Mouse (Mus musculus) large intestine, adult 2 months (tissue): ENCODE results near the gene Cd247. TPM values are rescaled to one million over a fixed set of nuclear protein-coding genes. Genes with fewer than 3 reads are reported as not detected.

Experiments used
- DNase-seq: peaks from one replicate; pipeline ENCODE4 v3.0.0-alpha.2; 2012; ENCODE audit warnings: low read depth, low spot score
- WGBS: fragments of 180-500 bp; shearing (Covaris S2); methylation state at CpG from one replicate; pipeline ENCODE4 v1.1.7; 2018; 5-methylcytosine and 5-hydroxymethylcytosine counted together
- polyA plus RNA-seq: library from polyadenylated mRNA; depleted of rRNA; stranded (reverse); fragments of >200 nt; gene quantifications from 2 replicates; pipeline ENCODE4 v1.2.3, GENCODE M21; 2012

Cd247 gene
- polyA plus RNA-seq, 1 experiment = 5.2 TPM

DNA sequence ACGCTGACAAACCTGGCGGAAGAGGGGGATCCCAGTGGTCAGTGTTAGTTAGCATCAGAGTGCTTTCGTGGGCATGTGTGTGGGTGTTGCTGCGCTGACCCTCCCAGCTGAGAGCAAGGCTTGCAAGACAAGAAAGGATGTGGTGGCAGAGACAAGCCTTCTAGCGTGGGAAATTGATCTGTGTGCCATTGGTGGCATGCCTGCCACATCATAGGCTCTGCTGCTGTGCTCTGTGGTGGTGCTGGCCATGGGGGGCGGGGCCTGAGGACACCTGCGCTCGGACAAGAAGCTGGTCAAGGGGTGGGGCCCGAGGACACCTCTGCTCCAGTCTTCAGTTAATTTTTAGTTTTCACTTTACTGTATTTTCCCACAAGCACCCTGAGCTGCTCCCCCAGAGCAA, 27.9 kb downstream of the Cd247 start:
- DNase-seq = no peak
- WGBS = 70% methylated on average over 9 of the region's 9 CpGs

DNA sequence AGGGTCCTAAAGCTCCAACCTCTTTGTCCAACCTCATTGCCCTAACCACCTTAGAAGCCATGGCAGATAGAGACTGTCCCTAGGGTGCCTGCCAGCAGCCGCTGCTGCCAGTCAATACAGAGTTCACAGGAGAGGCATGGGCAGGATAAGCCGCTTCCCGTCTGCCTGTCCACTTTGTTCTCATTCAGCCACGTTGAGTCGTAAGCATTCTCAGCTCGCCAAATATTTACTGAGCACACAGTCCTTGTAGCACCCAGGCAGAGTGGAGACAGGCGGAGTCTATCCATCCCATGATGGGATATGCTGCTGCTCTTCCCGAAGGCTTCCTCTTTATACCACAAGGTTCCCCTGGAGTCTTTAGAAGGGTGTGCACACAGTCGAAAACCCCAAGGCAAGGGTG, 28.8 kb downstream of the Cd247 start:
- WGBS = 20% methylated on average over 9 of the region's 9 CpGs
- DNase-seq = no peak

GRCm38 (mm10) chr1:165818145-165818860, 29.8 kb downstream of the Cd247 start:
- WGBS = 77% methylated on average over 8 of the region's 8 CpGs
- no peak for DNase-seq

DNA sequence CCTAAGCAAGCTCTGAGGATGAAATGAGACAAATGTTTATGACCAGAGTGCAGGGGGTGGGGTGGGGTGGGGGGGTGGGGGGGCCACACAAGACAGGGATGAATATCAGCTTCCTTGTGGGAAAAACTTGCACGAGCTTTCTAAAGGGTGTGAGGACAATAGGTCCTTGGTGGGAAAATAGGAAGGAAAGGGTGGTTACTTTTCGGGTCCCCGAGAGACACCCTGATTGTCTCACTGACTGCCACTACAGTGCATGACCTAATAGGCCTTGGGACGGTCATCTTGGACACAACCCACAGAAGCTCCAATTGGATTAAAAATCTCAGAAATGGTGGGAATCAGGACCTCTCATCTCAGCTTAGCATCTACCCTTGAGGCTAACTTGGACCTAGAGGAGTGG, 30.7 kb downstream of the Cd247 start:
- WGBS = 79% methylated on average over 4 of the region's 4 CpGs
- DNase-seq = no peak

DNA sequence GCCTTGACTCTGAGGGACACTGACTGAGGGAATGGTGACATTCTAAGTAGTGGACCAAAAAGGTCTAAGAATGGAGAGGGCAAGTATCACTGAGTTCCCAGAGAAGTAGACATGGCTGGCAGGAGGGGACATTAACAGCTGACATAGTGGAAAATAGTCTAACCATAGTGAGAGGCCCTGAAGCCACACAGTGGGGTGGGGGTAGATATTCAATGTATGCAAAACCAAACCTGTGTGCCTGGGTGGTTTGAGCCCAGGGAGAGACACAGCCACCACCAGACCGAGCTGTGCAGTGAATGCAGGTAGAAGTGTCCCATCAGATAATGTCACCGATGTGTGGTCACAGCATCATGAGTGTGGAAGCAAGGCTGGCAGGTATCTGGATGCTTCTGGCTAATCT, 33.5 kb downstream of the Cd247 start:
- no peak for DNase-seq
- WGBS = 85% methylated on average over 2 of the region's 2 CpGs

DNA sequence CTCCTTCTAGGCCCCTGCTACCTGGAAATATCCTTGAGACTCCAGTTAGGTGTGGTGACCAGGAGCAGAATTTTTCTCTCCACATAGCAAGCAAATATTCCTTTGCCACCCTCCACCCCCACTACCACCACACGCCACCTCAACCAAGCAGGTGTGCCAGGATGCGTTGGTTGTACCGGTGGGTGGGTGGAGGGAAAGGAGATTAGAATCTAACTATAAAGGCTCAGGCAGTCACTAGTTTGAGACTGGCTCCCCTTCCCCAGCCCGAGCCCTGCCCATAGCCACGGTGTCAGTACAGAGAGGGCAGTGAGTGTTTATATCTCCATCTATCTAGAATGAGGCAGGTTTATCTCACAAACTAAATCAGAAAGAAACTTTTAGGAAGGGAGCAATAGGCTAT, 39.7 kb downstream of the Cd247 start:
- 88% methylated on average over 5 of the region's 5 CpGs for WGBS
- DNase-seq = no peak

DNA sequence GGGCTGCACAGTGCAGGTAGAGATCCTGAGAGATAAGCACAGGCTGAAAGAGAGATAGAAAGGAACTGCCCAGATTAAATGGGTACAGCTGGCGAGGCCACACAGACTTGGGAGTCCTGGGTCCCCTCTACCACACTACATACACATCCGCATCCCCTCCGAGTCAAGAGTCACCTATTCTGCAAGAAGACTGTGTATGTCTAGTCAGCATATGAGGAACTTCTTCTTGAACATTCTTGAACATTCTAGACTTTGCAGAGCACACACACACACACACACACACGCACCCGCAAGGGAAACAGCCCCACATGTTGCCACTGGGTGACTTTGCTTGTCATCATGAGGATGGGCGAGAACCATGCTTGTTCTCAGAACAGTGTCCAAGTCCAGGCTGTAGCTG, 40.1 kb downstream of the Cd247 start:
- WGBS = 81% methylated on average over 6 of the region's 6 CpGs
- DNase-seq = no peak

DNA sequence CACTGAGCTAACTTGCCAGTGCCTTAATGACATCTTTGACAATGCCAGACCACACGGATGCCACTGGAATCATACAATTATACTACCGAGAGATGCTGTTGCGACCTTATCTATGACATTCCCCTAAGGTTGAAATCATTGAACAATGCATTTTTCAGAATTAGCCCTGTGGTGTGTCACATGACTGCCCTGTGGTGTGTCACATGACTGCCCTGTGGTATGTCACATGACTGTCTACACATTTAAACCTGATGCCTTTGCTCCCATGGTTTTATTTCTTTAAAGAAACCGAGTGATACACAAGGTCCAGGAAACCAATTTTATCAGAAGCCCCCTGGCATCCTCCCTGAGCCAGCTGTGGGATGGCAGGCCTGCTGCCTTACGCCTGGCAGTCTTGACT, 41.4 kb downstream of the Cd247 start:
- DNase-seq = no peak
- WGBS = 87% methylated on average over 5 of the region's 5 CpGs

DNA sequence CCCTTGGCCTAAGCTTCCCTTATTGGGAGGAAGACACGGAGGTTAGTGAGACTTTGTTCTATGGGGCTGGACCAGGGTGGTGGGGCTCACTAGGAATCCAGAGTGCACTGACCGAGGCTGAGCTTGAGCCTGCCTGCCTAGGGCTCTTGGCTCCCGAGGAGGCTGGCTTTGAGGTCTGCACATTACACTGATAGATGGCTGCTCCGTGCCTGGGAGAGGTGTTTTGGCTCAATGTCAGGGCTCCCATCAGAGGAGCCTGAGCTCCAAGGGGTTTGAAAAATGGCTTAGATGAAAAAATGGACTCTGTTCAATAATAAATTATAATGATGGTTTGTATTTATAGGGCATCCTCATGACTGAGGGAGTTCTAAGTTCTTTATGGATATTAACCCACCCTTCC, 44.8 kb downstream of the Cd247 start:
- no peak for DNase-seq
- 64% methylated on average over 4 of the region's 4 CpGs for WGBS

- no peak for DNase-seq
- 32% methylated on average over 17 of the region's 17 CpGs for WGBS
Measured at GRCm38 (mm10) chr1:165833910-165834632, 45.6 kb downstream of the Cd247 start.

DNA sequence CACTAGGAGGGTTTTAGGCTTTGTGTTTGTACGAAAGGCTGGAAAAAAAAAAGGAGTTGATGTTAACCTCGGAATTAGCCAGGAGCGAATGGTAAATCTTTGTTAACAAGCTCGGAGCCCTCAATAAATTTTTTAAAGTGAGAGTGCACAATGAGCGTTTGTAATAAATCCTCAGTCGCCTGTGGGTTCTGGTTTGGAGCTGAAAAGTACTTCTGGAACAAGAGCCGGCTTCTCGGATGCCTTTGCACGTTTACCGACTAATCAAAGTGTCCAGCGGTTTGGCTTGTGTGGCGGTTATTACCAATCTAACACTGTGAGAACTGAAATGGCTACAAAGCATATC, 46.1 kb downstream of the Cd247 start:
- DNase-seq = no peak
- 26% methylated on average over 12 of the region's 12 CpGs for WGBS

GRCm38 (mm10) chr1:165836461-165836860, 48.0 kb downstream of the Cd247 start:
- DNase-seq = no peak
- 13% methylated on average over 6 of the region's 6 CpGs for WGBS

GRCm38 (mm10) chr1:165837546-165837945, 49.1 kb downstream of the Cd247 start:
- DNase-seq = no peak
- WGBS = 50% methylated on average over 8 of the region's 8 CpGs

GRCm38 (mm10) chr1:165839201-165839600, 50.7 kb downstream of the Cd247 start:
- 80% methylated on average over 4 of the region's 4 CpGs for WGBS
- no peak for DNase-seq

DNA sequence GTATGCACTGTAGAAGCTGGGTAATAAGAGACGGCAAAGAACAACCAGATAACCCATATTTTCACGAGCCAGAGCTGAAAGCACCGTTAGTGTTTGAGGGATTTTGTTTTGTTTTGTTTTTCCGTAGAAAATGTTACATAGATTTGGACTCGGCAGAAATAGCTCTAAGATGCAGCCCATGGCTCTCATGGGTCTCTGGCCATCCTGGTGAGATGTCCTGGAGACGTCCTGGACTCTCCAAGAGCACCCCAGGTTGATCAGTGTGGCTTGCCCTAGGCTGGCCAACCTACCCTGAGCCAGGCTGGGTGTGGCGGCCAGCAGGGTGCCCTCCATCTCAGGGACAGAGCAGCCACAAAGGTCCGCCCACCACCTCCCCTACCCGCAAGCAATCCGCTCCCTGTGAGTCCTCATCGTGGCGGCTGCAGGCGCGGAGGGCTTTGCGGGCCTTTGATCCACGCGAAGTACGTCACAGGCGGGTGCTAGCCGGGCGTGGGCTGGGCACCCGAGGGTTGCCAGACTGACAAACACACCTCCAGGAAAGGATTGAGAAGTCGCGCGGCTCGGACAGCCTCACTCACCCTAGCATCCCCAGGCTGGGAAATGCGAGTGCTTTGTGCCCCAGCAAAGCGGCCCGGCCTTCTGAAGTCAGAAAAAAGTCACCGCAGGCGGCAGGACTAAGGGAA, 52.2 kb downstream of the Cd247 start:
- WGBS = 17% methylated on average over 31 of the region's 31 CpGs

GRCm38 (mm10) chr1:165842170-165842569, 53.7 kb downstream of the Cd247 start:
- 98% methylated on average over 7 of the region's 7 CpGs for WGBS
- no peak for DNase-seq

More for the DNA sequence above, 52.2 kb downstream of the Cd247 start:
- no peak for DNase-seq

DNA sequence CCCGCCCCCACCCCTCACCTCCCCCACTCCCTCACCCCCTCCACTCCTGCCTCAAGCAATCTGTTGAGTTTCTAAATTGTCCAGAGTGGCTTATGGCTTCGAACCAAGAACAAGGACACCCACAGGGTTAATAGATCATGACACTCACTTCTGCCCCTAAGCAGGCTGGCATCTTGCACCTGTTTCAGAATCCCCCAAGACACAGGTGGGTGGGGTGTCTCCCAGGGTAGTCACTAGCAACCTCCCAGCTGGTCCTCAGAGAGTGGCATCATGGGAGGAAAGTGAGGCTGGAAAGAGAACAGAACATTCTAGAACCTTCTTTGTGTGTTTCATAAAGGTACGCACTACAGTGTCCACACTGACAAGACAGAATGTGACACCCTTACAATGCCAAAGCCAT, 55.1 kb downstream of the Cd247 start:
- DNase-seq = no peak
- 84% methylated on average over 3 of the region's 3 CpGs for WGBS

- WGBS = 2% methylated on average over 20 of the region's 20 CpGs
- DNase-seq = no peak
Measured at GRCm38 (mm10) chr1:165844466-165844951, 56.0 kb downstream of the Cd247 start.

- DNase-seq = no peak
- 2% methylated on average over 26 of the region's 26 CpGs for WGBS
Measured at GRCm38 (mm10) chr1:165844956-165845355, 56.5 kb downstream of the Cd247 start.

GRCm38 (mm10) chr1:165845366-165845765, 56.9 kb downstream of the Cd247 start:
- no peak for DNase-seq

DNA sequence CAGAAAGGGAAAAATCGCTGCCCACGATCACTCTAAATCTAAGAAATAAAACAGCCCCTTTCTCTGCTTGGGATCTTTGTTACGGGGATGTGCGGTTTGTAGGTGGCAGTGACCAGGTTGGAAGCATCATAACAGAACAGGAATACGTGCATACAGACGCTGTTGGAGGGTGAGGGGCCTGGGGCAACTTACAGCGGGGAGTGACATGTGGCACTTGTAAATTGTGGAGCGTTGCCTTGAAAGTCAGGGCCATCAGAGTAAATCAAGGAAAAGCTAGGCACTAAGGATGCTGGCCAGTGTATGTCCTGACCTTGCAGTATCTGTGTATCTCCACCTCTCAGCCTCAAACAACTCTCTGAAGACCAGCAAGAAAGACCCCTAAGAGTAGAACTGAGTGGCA, 59.9 kb downstream of the Cd247 start:
- 87% methylated on average over 8 of the region's 8 CpGs for WGBS
- DNase-seq = no peak

More at GRCm38 (mm10) chr1:165845366-165845765, 56.9 kb downstream of the Cd247 start:
- WGBS = 6% methylated on average over 14 of the region's 14 CpGs
